9 mouse cellular contexts compared by ENCODE assay signal in the genomic region with DNA sequence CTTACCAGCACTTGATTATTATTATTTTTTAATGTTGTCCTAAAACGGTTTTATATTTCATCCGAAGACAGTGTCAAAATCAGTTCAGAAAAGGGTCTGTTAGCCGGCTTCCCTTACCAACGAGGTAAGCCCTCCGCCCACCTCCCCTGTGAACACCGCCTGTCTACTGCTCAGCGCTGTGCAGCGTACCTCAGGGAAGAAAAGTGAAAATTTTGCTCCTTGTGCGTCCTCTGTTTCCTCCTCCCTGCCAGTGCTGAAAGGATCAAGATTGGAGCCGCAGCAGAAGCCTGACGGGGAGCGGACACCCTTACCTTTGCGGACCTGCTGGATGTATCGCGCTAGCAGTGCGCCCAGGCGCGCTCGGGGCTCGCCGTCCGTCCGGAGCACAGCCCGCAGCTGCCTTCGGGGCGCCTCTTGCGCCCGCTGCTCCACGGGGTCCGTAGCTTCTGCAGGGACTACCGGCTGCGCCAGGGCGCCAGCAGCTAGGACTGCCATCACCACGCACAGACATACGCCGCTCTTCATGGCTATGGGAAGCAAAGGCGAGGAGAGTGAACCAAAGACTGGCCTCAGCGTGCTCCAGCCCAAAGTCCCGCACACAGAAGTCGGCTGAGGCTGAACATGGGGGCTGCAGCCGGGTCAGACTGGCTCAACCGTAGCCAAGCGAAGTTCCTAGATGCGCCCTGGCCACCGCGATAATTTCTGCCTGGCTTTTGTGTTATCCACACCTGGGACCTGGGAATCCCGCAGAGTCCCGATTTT. TPM values are rescaled to one million over a fixed set of nuclear protein-coding genes. Genes with fewer than 3 reads are reported as not detected.
A peak's percentile ranks its signal among the peaks of the same experiment; 100 is the strongest.
DNase-seq lines count a peak whose midpoint lies in the region; ATAC-seq and TF ChIP-seq lines count a peak whose summit lies in the region.
"Had no signal": no experiment of that assay in that cellular context is flagged by ENCODE, and none has a peak within 500 bp of the region (broad histone marks: within the 10 kb centered on the region; RNA-seq: fewer than 3 reads in every experiment).

No protein-coding gene starts in this region.

- H3K9ac ChIP-seq in heart, embryonic 16.5 days (ENCODE audit: low read length), result no peak overlapping the region
- peak overlapping the region; percentile 56 for H3K9ac ChIP-seq in forebrain, postnatal 0 days
- H3K9ac ChIP-seq in midbrain, embryonic 13.5 days (replicated peaks), result peak overlapping the region; percentile 39; the same call in 1 of the 2 replicates
- H3K9ac ChIP-seq: liver, embryonic 15.5 days had no signal

- no peaks in the 10 kb centered on the region for H3K36me3 ChIP-seq in heart, embryonic 16.5 days (ENCODE audit: control insufficient read depth, insufficient read depth)
- no peaks in the 10 kb centered on the region for H3K36me3 ChIP-seq in forebrain, postnatal 0 days (ENCODE audit: insufficient read depth)
- H3K36me3 ChIP-seq in midbrain, embryonic 13.5 days, result no peaks in the 10 kb centered on the region
- H3K36me3 ChIP-seq: liver, embryonic 15.5 days had no signal

- H3K4me3 ChIP-seq in heart, embryonic 16.5 days (ENCODE audit: low read length), result peak overlapping the region; percentile 35
- H3K4me3 ChIP-seq in forebrain, postnatal 0 days (ENCODE audit: low read depth, low read length), result peak overlapping the region; percentile 43
- peak overlapping the region; percentile 37 for H3K4me3 ChIP-seq in midbrain, embryonic 13.5 days (replicated peaks)
- H3K4me3 ChIP-seq: liver, embryonic 15.5 days had no signal

- intact Hi-C loops in heart, postnatal 10 days (cut with DNase I), result no loop called here

- H3K4me2 ChIP-seq in heart, embryonic 16.5 days (ENCODE audit: low read depth, low read length), result peak overlapping the region; percentile 52
- peak overlapping the region; percentile 65 for H3K4me2 ChIP-seq in forebrain, postnatal 0 days (ENCODE audit: low read depth)
- peak overlapping the region; percentile 59 for H3K4me2 ChIP-seq in midbrain, embryonic 13.5 days (replicated peaks)
- H3K4me2 ChIP-seq: liver, embryonic 15.5 days had no signal

- TF ChIP-seq CTCF in forebrain, postnatal 0 days (IDR thresholded peaks at IDR 0.05; ENCODE audit: low read depth), result no peak

- peaks cover 6% of the 10 kb centered on the region; the same call in 1 of the 2 replicates for H3K4me1 ChIP-seq in heart, embryonic 16.5 days (ENCODE audit: control insufficient read depth, insufficient read depth, low read length)
- H3K4me1 ChIP-seq in forebrain, postnatal 0 days (ENCODE audit: insufficient read depth), result peaks cover 3% of the 10 kb centered on the region; the same call in 1 of the 2 replicates
- H3K4me1 ChIP-seq in midbrain, embryonic 13.5 days (replicated peaks), result peaks cover 22% of the 10 kb centered on the region

- peaks cover 65% of the 10 kb centered on the region for H3K27me3 ChIP-seq in heart, embryonic 16.5 days (ENCODE audit: control insufficient read depth, insufficient read depth, low read length)
- peaks cover 19% of the 10 kb centered on the region for H3K27me3 ChIP-seq in forebrain, postnatal 0 days (ENCODE audit: insufficient read depth, low read length)
- H3K27me3 ChIP-seq in midbrain, embryonic 13.5 days, result peaks cover 56% of the 10 kb centered on the region

- no peak for DNase-seq in heart, postnatal 10 days
- DNase-seq in NIH3T3 (ENCODE audit: low read depth), result peak; percentile 12
- peak; percentile 39 for DNase-seq in forebrain, postnatal 0 days
- no peak for DNase-seq in spleen, postnatal 10 days (ENCODE audit: low spot score in 2 of 2)
- no peak for DNase-seq in urinary bladder, postnatal 25 days (ENCODE audit: low spot score)
- DNase-seq in lung, postnatal 25 days (ENCODE audit: low spot score), result no peak

- no peak overlapping the region for H3K27ac ChIP-seq in heart, embryonic 16.5 days (ENCODE audit: low read length)
- H3K27ac ChIP-seq in forebrain, postnatal 0 days (ENCODE audit: low read depth, low read length), result 0 out of 2 replicates have a peak overlapping the region, but pooled peaks have one; percentile 21
- H3K27ac ChIP-seq in midbrain, embryonic 13.5 days, result no peak overlapping the region
- H3K27ac ChIP-seq: liver, embryonic 15.5 days had no signal

- WGBS in heart, embryonic 16.5 days, result 4% methylated on average over 48 of the region's 48 CpGs
- 2% methylated on average over 48 of the region's 48 CpGs for WGBS in forebrain, postnatal 0 days
- WGBS in midbrain, embryonic 13.5 days, result 3% methylated on average over 48 of the region's 48 CpGs

- no peaks in the 10 kb centered on the region for H3K9me3 ChIP-seq in heart, embryonic 16.5 days (replicated peaks; ENCODE audit: control insufficient read depth, low read length)
- H3K9me3 ChIP-seq in forebrain, postnatal 0 days (ENCODE audit: low read length), result no peaks in the 10 kb centered on the region
- H3K9me3 ChIP-seq in midbrain, embryonic 13.5 days, result no peaks in the 10 kb centered on the region
- H3K9me3 ChIP-seq: liver, embryonic 15.5 days had no signal

- ATAC-seq in heart, embryonic 16.5 days (replicated peaks; ENCODE audit: extremely low read depth, insufficient read depth, low FRiP score), result no peak
- peak; percentile 52; the same call in 1 of the 2 replicates for ATAC-seq in forebrain, postnatal 0 days
- ATAC-seq in midbrain, embryonic 13.5 days, result peak; percentile 50; the same call in 1 of the 2 replicates

RNA-seq across cellular contexts. Expression of gene Cck, which starts 1.3 kb away (rescaled TPM):
- 0.35 and 0.64 TPM in 2 replicates for polyA plus RNA-seq in heart, embryonic 16.5 days (2015; fragmentation: Nextera tagmentation; extraction: Ambion mirVana)
- under 1 TPM in 1 of 2 experiments, not detected in 1; 0.42 TPM for total RNA-seq in heart, postnatal 10 days (2021)
- total RNA-seq in forebrain, postnatal 0 days (2014; rRNA removed), result 150 and 194 TPM in 2 replicates
- polyA plus RNA-seq in forebrain, postnatal 0 days (2015; fragmentation: Nextera tagmentation; extraction: Ambion mirVana), result 172 and 174 TPM in 2 replicates
- 12.0 and 24.1 TPM in 2 replicates for polyA plus RNA-seq in midbrain, embryonic 13.5 days (2015; fragmentation: Nextera tagmentation; extraction: Ambion mirVana)

Comparison
In these comparisons a context has a peak if more than half of its experiments do, and no peak if none do; other contexts are left out.
1. DNase-seq: peak in NIH3T3 (single experiment) and forebrain, postnatal 0 days (single experiment); none in heart, postnatal 10 days (0 of 2), spleen, postnatal 10 days (0 of 2), urinary bladder, postnatal 25 days (single experiment) and lung, postnatal 25 days (single experiment).
2. Peak in every context shown above with its lines, with median percentiles within 50 percentile points of each other: H3K4me2 ChIP-seq and H3K4me3 ChIP-seq.